Mouse (Mus musculus) hindbrain, embryonic 14.5 days (tissue): ENCODE measurements around the gene Zfp622. TPM values are rescaled to one million over a fixed set of nuclear protein-coding genes. Genes with fewer than 3 reads are reported as not detected.

Experiments
- ATAC-seq: fragments of 200-750 bp; cut with Nextera tagmentation; 2 replicates; pipeline ENCODE4 v1.8.0; 2017; ENCODE audit warnings: moderate number of reproducible peaks, mild to moderate bottlenecking, moderate TSS enrichment, moderate library complexity; ENCODE audit not compliant: low FRiP score
- DNase-seq: peaks from one replicate; pipeline ENCODE4 v3.0.0-alpha.2; 2015; ENCODE audit warnings: low spot score
- H3K27ac ChIP-seq: fragments of 300-500 bp; sonication (generic); 2 replicates; pipeline ENCODE4 v1.5.1; 2014; ENCODE audit warnings: mild to moderate bottlenecking, moderate library complexity
- H3K27me3 ChIP-seq: fragments of 300-500 bp; sonication (generic); 2 replicates; pipeline ENCODE4 v1.6.1; 2014; ENCODE audit warnings: mild to moderate bottlenecking, low read length, mixed read lengths; ENCODE audit not compliant: control insufficient read depth, insufficient read depth
- H3K36me3 ChIP-seq: fragments of 300-500 bp; sonication (generic); replicated peaks from 2 replicates; pipeline ENCODE4 v1.6.1; 2014; ENCODE audit not compliant: control insufficient read depth, insufficient read depth
- H3K4me1 ChIP-seq: fragments of 300-500 bp; sonication (generic); replicated peaks from 2 replicates; pipeline ENCODE4 v1.6.1; 2014; ENCODE audit warnings: antibody characterized with exemption, low read length, mixed read lengths; ENCODE audit not compliant: control insufficient read depth, insufficient read depth
- H3K4me2 ChIP-seq: fragments of 300-500 bp; sonication (generic); replicated peaks from 2 replicates; pipeline ENCODE4 v1.6.1; 2014; ENCODE audit warnings: mild to moderate bottlenecking, moderate library complexity
- H3K4me3 ChIP-seq: fragments of 300-500 bp; sonication (generic); replicated peaks from 2 replicates; pipeline ENCODE4 v1.5.1; 2014; ENCODE audit warnings: mild to moderate bottlenecking, low read length
- H3K9ac ChIP-seq: fragments of 300-500 bp; sonication (generic); 2 replicates; pipeline ENCODE4 v1.6.1; 2014
- H3K9me3 ChIP-seq: fragments of 300-500 bp; sonication (generic); 2 replicates; pipeline ENCODE4 v1.6.1; 2016; ENCODE audit warnings: low read length; ENCODE audit not compliant: control insufficient read depth
- WGBS: fragments of 180-500 bp; shearing (Covaris S2); extraction: QIAGEN DNeasy Blood & Tissue Kit; methylation state at CpG from one replicate; pipeline ENCODE4 v1.1.7; 2014; 5-methylcytosine and 5-hydroxymethylcytosine counted together
- microRNA-seq: library from miRNA; unstranded; fragments of <30 nt; microRNA quantifications from one replicate; pipeline ENCODE4, GENCODE M21; 2016
- polyA plus RNA-seq: library from polyadenylated mRNA; unstranded; fragments of >200 nt; fragmentation: Nextera tagmentation; extraction: Ambion mirVana; gene quantifications from 2 replicates; pipeline ENCODE4 v1.2.1, GENCODE M21; 2014

Zfp622 gene
- polyA plus RNA-seq, 1 experiment from 2014 or later = 37.1 TPM

DNA sequence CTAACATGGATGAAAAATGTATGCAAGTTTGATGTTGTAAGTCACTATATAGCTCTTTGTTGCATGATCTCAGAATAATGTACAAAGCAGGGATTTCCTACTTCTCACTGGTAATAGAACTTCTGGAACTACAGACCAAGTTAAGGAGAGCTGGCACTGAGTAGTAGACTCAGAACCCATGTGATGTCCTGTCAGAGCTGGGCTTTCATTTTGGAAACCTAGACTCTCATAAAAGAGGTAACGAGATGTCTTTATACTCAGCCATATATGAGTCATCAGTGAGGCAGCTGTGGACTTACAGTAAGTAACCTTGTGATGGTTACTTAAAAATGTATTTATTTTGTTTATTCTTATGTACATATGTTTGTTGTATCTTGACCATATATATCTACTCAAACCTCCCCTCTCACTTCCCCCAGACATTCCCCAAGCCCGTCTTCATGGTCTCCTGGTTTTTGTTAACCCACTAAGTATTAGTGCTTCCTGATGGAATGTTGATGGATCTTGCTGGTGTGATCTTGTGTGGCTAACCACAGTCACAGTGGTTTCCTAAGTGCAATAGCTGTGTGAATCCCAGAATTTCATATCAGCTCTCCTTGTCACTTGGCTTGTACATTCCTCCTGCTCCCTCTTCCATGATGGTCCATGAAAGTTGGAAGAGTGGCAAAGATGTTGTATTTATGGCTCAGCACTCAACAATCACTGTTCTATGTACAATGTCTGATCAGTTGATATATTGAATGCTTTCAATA, 57.2 kb downstream of the Zfp622 start:
- DNase-seq (no peak), ATAC-seq (no peak)
- H3K27ac ChIP-seq = no peak overlapping the region
- H3K9ac ChIP-seq = no peak overlapping the region
- no peaks in the 10 kb centered on the region for H3K36me3 ChIP-seq
- 0 out of 2 replicates have a peak, but pooled peaks cover 4% of the 10 kb centered on the region for H3K9me3 ChIP-seq
- no peaks in the 10 kb centered on the region for H3K27me3 ChIP-seq
- H3K4me1 ChIP-seq = no peaks in the 10 kb centered on the region
- 93% methylated on average over 2 of the region's 2 CpGs for WGBS
- no peak overlapping the region for H3K4me2 ChIP-seq
- H3K4me3 ChIP-seq = no peak overlapping the region

Small RNA genes within 50 kb of the gene (microRNA-seq; reads per million reads assigned to microRNA genes)
- not detected for gene Mir7212

Other genes starting within 250 kb of the Zfp622 start
- 15.3 and 19.7 TPM in 2 replicates for gene Retreg1, start 141.2 kb upstream of the Zfp622 start, polyA plus RNA-seq